Mouse (Mus musculus): ENCODE results near the gene Chst2.

DNA sequence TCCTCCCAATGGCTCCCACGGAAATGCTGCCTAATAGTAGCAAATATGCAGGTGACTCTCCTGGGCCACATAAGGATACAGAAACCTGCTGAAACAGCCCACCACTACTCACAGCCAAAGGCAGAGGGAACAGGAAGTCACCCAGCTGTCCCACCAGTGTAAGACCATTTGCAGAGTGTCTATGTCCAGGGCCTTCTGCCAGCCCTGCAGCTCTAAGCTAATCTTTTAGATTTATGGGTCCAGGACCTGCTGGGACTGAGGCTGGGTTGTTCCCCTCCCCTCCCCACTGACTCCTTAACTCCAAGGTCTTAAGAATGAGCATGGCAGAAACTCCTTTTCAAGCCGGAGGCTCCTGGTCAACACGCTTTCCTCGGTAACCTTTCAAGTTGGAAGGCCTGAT is 21.8 kb upstream of the Chst2 start:
- no peak for TF ChIP-seq USF1 (IDR thresholded peaks at IDR 0.05; ENCODE audit: low read depth)
- no peak for TF ChIP-seq POLR2A (IDR thresholded peaks at IDR 0.05; ENCODE audit: insufficient read length, low read depth)
- no peak for TF ChIP-seq MAX (IDR thresholded peaks at IDR 0.05; ENCODE audit: low read depth)
